Mouse (Mus musculus) left cerebral cortex, adult 9 months (tissue): ENCODE measurements at regions not wholly inside any gene's neighbourhood (a gene's known extent, or its start where the extent isn't known, plus 50 kb on each side); places are given as distances from the start of the nearest gene placed in this dataset.

Source experiments
- DNase-seq, 2 experiments: peaks; one replicate each; pipeline ENCODE4 v3.0.0; 2022; ENCODE audit warnings: low spot score in 2 of 2

- no peak for DNase-seq
Measured at GRCm38 (mm10) chr14:48942882-48943281, 123.0 kb upstream of the Ap5m1 start.

- peak in 1 of 2 experiments; percentile 4 for DNase-seq
Measured at GRCm38 (mm10) chr14:48930886-48931285, 135.0 kb upstream of the Ap5m1 start.

GRCm38 (mm10) chr14:48925870-48926269, 140.0 kb upstream of the Ap5m1 start:
- DNase-seq = no peak

GRCm38 (mm10) chr14:48909420-48909819, 156.5 kb upstream of the Ap5m1 start:
- no peak for DNase-seq

- no peak for DNase-seq
Measured at GRCm38 (mm10) chr14:48907991-48908698, 157.8 kb upstream of the Ap5m1 start.

- DNase-seq = no peak
Measured at GRCm38 (mm10) chr14:48907403-48907973, 158.4 kb upstream of the Ap5m1 start.

GRCm38 (mm10) chr14:48906956-48907355, 158.9 kb upstream of the Ap5m1 start:
- DNase-seq = no peak

GRCm38 (mm10) chr14:48904576-48904975, 161.3 kb upstream of the Ap5m1 start:
- no peak for DNase-seq

GRCm38 (mm10) chr14:48903526-48903925, 162.4 kb upstream of the Ap5m1 start:
- DNase-seq = no peak

- no peak for DNase-seq
Measured at GRCm38 (mm10) chr14:48900201-48900600, 165.7 kb upstream of the Ap5m1 start.

- no peak for DNase-seq
Measured at GRCm38 (mm10) chr14:48897140-48897539, 168.8 kb upstream of the Ap5m1 start.

GRCm38 (mm10) chr14:48896235-48896634, 169.7 kb upstream of the Ap5m1 start:
- DNase-seq = no peak

GRCm38 (mm10) chr14:48891216-48891615, 174.7 kb upstream of the Ap5m1 start:
- DNase-seq = no peak

GRCm38 (mm10) chr14:48888954-48889353, 176.9 kb upstream of the Ap5m1 start:
- no peak for DNase-seq

- no peak for DNase-seq
Measured at GRCm38 (mm10) chr14:48880041-48880440, 185.9 kb upstream of the Ap5m1 start.

GRCm38 (mm10) chr14:48877998-48878657, 187.8 kb upstream of the Ap5m1 start:
- no peak for DNase-seq

- no peak for DNase-seq
Measured at GRCm38 (mm10) chr14:48871313-48871712, 194.6 kb upstream of the Ap5m1 start.

- DNase-seq = no peak
Measured at GRCm38 (mm10) chr14:48869956-48870355, 195.9 kb upstream of the Ap5m1 start.

- DNase-seq = no peak
Measured at GRCm38 (mm10) chr14:48855453-48855852, 181.8 kb upstream of the Otx2 start.

- DNase-seq = no peak
Measured at GRCm38 (mm10) chr14:48854188-48854924, 180.7 kb upstream of the Otx2 start.

GRCm38 (mm10) chr14:48853479-48854187, 180.0 kb upstream of the Otx2 start:
- no peak for DNase-seq

GRCm38 (mm10) chr14:48852787-48853186, 179.2 kb upstream of the Otx2 start:
- no peak for DNase-seq
